Mouse (Mus musculus): ENCODE measurements around the gene Myoz1.
"Not testable (repeated sequence)": the region's sequence is repeated elsewhere in the genome, so short reads cannot be mapped to it uniquely, and the experiment has no call there.

Gene Myoz1

DNA sequence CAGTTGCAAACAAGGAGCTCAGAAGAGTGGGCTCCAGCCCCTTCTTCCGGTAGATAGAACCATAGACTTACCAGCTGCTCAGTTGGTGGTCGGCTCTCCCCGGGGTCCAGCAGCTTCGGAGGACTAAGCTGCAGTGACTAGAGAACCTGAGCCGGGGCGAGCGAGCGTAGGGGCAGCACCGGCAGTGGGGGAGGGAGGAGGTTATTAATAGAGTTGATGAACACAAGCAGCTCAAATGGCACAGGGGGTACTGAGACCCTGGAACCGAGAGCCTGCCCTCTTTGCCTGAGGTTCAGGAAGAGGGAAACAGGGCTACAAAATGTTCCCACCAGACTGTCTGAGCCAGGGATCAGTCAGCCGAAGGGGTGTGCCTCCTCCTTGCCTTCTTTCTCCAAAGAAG is at the start of gene Myoz1:
TSS of gene Myoz1 (minus strand) at position 180 of the 400 bp plus-strand sequence.
- no peak for DNase-seq (ENCODE audit: low read depth, low spot score)

DNA sequence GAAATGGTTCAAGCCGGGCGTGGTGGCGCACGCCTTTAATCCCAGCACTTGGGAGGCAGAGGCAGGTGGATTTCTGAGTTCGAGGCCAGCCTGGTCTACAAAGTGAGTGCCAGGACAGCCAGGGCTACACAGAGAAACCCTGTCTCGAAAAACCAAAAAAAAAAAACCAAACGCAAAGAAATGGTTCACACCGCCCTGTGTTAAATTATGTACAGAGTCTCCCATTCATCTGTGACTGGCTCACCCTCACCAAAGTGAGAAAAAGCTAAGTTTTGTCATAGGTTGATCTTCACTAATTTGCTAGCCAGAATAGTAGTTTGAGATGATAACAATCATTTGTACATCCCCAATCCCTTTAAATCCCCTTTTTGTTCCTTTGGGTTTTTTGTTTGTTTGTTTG is 47.1 kb upstream of the Myoz1 start:
- not testable (repeated sequence) for DNase-seq (ENCODE audit: low read depth, low spot score)

DNA sequence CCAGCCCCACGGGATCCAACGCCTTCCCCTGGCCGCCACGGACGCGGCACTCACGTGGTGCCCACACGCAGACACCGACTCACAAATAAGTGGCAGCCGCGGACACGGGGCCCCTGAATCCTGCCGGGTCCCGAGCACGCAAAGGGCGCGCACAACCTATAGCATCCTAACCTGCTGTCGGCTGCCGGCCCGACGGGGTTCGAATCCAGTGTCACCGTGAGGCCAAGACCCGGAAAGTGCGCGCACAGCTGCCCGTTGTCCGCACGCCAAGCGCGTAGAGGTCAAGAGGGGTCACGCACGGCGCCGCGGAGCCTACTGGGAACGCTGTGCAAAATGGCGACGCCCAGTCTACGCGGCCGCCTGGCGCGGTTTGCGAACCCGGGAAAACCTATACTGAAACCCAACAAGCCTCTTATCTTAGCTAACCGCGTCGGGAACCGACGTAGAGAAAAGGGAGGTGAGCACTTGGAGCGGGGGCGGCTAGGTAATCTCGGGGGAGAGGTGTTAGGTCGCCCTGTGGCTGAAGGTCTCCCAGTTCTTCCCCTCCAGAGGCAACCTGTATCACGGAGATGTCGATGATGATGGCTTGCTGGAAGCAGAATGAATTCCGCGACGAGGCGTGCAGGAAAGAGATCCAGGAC is 46.5 kb upstream of the Myoz1 start, which contains the start of gene Chchd1:
TSS of gene Chchd1 (plus strand) at position 266 of the 641 bp plus-strand sequence.
- peak; percentile 85 for DNase-seq (ENCODE audit: low read depth, low spot score)

DNA sequence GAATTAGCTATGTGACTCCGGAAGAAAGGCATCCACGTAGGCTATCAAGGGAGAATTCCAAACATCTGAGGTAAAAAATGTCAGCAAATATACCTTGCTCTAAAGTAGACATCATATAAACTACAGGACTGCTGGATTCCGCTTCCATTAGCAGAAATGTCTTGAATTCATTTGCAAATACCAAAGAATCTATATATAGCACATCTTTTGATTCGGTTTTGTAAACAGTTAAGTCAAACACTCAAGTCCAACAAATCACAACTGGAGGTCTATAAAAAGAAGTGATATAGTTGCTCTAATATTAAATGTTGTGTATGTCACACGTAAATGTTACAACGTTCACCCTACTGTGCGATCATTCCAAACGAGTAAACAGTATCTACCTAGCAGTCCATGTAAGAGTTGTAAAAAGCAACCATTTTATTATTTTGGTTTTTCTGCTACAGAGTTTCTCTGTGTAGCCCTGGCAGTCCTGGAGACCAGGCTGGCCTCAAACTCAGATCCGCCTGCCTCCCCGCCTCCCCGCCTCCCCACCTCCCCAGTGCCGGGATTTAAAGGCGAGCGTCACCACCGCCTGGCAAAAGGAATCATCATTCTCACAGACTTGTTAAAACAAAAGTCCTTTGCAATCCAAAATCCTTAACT is 45.9 kb upstream of the Myoz1 start:
- DNase-seq (ENCODE audit: low read depth, low spot score), result no peak

DNA sequence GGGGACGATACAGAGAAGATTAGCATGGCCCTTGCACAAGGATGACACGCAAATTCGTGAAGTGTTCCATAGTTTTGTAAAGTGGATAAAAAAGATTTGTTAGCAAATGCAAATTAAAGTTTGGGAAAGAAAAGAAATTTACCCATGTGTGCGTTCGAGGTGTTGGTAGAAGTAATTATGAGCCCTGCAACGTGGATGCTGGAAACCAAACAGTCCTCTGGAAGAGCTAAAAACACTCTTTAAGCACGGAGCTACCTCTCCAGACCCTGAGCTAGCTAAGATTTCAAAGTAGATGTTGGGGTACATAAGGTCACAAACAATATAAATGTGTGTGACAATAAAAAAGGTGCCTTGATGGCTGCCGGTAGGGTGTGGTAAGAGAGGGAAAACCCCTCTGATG is 45.2 kb upstream of the Myoz1 start:
- DNase-seq (ENCODE audit: low read depth, low spot score), result no peak

DNA sequence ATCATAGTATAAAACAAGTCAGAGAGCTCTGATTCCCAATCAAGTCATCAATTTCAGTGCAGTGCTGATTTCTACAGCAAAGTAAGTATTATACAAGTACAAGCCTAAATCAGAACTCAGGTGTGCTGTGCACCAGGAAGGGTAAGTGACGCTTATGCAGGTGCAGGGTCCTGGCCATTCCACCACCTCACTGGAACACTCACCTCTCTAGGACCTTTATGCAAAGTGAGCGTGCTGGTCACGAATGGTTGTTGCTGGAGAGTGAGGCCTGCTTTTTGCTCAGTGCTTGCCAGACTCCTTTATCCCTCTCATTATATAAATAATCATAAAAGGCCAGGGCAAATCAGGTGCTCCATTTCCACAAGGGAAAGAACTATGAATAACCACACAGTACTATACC is 44.0 kb upstream of the Myoz1 start:
- no peak for DNase-seq (ENCODE audit: low read depth, low spot score)

DNA sequence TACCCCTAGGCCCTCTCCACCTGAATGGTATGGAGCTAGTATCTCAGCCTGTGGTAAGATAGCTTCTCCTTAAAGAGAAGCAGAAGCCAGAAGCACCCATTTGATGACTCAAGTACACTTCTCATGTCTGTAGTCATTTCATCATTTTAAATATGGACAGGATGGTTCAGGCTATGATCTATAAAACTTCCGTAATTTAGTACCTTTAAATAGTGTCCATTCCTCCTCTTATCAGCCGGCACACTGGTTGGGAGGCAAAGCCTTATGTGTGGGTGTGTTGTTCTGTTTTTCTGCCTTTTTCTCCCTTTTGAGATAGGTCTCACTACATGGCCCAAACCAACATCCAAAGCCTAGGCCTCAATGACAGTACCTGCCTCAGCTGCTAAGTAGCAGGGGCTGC is 42.2 kb upstream of the Myoz1 start:
- DNase-seq (ENCODE audit: low read depth, low spot score), result no peak

DNA sequence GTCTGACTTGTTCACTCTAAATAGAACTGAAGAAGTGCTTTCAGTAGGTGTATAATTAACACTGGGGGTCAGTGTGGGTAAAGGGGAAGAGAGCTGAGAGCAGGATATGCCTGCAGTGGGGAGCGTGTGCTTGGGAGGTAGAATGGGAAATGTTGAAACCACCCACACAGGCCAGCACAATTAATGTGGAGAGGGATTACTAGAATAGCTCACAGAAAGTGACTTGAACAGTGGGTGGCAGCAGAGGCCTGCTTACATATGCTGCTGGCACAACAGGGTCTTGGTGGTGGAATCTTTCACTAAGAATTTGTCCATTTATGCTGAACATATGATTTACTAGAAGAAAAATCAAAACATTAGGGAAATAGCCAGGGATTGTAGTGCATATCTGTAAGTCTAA is 40.6 kb upstream of the Myoz1 start:
- no peak for DNase-seq (ENCODE audit: low read depth, low spot score)

DNA sequence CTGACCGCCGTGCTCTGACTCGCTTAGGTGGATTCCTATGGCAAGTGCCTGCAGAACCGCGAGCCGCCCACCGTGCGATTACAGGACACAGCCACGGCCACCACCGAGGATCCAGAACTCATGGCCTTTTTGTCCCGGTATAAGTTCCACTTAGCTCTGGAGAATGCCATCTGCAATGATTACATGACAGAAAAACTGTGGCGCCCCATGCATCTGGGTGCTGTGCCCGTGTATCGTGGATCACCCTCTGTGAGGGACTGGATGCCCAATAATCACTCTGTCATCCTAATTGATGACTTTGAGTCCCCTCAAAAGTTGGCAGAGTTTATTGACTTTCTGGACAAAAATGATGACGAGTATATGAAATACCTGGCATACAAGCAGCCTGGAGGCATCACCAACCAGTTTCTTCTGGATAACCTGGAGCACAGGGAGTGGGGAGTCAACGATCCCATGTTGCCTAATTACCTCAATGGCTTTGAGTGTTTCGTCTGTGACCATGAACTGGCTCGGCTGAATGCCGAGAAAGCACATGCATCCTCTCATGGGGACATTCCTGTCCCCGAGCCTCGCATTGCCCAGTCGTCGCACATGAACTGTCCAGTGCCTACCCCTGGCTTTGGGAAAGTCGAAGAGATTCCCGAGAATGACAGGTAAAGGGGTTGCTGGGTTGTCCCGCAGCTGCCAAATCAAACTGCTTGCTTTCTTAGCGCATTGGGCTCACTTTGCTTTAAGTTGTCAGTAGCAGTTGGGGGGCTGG is 39.6 kb upstream of the Myoz1 start:
- no peak for DNase-seq (ENCODE audit: low read depth, low spot score)

DNA sequence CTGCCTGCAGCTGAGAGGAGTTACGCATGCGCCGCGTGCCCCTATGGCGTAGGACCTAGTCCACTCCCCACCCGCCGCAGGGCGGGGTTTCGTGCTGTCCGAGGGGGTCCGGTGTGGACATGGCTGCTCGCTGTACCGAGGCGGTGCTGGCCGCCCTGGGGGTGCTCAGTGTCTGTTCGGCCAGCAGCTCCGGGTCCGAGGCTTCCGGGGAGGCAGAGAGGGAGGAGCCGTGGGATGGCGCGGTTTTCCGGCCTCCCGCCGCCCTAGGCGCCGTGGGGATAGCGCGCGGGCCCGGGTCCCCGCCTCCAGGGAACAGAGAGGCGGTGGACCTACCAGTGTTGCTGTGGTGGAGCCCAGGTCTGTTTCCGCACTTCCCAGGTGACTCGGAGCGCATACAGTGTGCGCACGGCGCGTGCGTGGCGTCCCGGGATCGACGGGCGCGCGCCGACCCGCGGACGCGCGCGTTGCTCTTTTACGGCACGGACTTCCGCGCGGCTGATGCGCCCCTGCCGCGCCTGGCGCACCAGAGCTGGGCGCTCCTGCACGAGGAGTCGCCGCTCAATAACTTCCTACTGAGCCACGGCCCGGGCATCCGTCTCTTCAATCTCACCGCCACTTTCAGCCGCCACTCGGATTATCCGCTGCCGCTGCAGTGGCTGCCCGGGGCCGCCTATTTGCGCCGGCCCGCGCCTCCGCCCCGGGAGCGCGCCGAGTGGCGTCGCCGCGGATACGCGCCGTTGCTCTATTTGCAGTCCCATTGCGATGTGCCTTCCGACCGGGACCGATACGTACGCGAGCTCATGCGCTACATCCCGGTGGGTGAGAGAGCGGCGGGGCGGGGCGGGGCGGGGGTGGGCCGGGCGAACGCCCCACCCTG is 38.8 kb upstream of the Myoz1 start, which contains the start of gene Fut11:
TSS of gene Fut11 (plus strand) at position 85 of the 877 bp plus-strand sequence.
- peak; percentile 74 for DNase-seq (ENCODE audit: low read depth, low spot score)

DNA sequence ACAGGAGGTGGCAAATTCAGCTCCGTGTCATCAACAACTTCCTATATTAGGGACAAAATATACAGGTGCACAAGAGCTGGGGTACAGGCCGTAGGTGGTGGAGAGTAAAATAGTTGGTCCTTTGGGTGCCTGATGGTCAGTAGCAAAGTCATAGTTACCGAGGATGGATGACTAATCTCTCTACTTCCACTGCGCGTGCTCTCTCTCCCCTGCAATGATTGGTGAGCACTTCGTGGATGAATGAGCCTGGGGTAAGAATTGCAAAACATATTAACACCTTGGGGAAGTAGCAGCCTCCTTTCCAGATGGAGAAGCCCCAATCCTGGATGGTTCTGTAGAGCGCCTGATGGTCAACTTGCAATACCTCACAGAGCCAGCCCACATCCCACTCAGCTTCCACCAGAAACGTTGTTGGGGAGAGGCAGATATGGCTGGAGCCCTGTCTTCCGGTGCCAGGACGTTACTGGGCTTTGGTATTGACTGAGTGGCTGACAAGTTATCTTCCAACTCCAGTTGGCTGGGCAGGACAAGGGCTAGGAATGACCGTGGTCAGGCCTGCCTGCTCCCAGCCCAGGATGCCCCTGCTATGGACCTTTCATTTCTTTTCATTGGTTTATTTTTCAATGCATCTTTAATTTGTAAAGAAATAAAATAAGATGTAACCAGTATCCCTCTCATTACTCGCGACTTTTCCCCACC is 38.0 kb upstream of the Myoz1 start:
- DNase-seq (ENCODE audit: low read depth, low spot score), result no peak

DNA sequence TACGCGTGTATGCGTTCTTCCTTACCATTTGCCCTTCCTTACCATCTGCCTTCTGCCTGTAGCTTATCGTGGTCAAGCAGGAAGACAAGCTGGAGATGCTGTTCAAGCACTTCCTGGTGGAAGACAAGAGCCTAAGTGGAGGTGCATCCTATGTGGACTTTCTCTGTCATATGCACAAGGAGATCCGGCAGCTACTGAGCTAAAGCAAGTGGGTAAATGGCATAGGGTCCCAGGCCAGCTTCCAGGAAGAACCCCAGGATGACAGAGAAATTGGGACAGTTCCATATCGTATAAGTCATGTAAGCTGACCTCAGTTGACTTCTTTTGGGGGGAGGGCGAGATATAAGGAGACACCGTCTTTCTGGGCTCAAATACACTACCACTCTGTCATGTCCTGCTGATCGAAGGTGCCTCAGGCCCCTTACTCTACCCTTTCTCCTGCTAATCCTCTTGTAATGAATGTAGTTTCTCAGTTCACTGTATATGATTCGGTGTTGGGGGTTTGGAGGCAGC is 37.3 kb upstream of the Myoz1 start:
- DNase-seq (ENCODE audit: low read depth, low spot score), result no peak

DNA sequence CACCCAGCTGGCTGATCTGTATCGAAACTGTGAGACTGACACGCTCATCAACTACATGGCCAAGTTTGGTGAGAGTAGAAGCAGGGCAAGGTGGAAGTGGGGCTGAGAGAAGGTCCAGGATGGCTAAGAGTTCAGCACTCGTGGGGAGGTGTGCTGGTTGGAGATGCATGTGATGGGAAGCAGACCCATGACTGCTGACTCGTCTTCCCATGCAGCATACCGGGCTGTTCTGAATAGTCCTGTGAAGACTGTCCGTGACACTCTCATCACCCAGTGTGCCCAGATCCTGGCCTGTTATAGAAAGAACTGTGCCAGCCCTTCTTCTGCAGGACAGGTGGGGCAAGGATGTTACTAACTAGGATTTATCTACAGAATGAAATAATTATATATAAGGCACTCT is 35.4 kb upstream of the Myoz1 start:
- no peak for DNase-seq (ENCODE audit: low read depth, low spot score)

DNA sequence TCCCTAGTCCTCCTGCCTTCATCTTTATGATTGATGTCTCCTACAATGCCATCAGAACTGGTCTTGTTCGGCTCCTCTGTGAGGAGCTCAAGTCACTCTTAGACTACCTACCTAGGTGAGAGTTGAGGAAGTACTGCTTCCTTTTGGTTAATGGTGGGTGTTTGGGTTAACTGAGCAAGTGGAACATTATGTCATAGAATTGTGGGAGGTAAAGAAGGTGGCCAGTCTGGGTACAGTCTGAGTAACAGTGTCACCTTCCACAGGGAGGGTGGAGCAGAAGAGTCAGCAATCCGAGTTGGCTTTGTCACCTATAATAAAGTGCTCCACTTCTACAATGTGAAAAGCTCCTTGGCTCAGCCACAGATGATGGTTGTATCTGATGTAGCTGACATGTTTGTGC is 32.7 kb upstream of the Myoz1 start:
- DNase-seq (ENCODE audit: low read depth, low spot score), result no peak

DNA sequence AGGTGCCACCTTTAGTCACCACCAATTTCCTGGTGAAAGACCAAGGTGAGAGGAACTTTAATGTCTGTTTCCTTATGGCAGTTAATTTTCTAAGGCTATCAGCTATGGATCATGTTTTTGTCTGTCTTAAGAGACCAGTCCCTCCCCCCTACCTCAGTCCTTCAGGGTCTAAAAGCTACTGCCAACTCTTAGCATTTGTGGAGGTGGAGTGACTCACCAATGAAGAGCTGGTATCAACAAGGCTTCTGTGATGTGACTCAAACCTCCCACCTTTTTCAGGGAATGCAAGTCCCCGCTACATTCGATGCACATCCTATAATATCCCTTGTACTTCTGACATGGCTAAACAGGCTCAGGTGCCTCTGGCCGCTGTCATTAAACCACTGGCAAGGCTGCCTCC is 30.2 kb upstream of the Myoz1 start:
- no peak for DNase-seq (ENCODE audit: low read depth, low spot score)

DNA sequence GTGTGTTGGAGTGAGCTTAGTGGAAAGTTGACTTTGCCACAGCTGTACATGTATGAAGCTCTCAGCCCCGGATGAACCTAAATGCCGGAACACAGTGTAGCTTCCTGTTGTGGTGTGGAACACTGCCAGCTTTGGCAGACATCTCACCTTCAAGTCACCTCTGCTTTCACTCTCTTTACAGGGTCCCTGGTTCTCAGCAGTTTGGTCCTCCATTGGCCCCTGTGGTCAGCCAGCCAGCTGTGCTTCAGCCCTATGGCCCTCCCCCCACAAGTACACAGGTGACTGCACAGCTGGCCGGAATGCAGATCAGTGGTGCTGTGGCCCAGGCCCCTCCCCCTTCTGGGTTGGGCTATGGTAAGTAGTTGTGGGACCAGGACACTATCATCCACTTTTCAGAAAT is 26.2 kb upstream of the Myoz1 start:
- no peak for DNase-seq (ENCODE audit: low read depth, low spot score)

DNA sequence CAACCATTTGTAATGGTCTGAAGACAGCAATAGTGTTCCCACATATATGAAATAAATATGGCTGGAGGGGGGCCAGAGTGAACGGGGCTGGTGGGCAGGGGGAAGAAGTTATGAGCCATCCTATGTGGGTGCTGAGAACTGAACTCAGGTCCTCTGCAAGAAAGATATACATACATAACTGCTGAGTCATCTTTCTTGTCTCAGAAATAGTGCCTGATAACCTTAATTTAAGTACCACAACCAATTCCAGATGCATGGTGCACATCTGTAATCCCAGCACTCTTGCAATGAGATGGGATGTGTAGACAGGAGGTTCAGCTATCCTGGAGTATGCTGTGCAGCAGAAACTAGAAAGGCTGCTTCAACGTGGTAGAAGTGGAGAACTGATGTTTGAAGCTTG is 25.4 kb upstream of the Myoz1 start:
- DNase-seq (ENCODE audit: low read depth, low spot score), result no peak

DNA sequence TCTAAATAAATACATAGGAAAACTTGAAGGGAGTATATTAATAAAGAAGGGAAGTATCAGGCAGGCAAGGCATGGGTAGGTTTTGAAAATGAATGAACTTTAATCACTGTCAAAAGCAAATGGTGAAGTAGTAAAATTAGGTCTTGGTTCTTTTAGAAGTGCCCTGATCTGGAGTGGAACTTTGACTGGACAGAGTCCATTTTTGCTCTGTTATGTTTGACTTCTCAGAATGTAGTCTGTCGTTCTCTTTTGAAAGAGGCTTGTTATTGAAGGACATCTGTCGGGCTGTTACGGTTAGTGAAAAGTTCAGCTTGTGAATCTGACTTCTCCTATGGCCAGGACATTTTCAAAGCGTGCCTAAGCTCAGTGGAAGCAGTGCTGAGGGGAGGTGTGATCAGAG is 21.6 kb upstream of the Myoz1 start:
- no peak for DNase-seq (ENCODE audit: low read depth, low spot score)

DNA sequence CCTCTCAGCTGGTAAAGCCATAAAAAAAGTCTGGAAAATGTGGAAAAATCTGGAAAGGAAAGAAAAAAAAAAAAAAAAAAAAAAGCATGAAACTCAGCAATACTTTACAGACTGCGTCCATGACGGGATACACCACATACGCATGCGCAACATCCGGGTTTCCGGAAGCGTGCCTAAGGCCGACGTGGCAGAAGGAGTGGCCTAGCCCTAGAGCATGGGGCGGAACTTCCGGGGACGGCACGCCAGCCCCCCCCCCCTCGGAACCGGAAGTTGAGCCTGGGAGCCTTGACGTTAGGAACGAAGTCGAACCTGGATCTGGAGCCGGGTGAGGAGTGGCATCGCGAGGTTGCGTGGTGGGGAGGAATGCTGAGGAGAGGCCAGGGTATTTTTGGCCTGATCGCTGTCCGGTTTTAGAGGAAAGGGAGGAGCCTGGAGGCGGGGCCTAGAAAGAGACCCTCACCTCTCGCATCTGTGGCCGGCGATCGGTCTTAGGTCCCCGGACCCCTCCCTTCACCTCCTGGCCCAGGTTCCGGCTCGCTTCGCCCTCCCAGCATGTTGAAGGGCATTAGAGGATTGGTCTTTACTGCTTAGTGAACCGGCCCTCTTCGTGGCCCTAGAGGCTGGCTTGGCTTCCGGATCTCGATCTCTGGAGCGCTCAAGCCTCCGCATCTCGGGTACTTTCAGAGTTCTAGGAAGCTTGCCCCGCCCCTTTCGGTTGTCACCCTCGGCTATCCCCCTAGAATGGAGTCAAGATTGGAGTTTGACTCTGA is 17.9 kb upstream of the Myoz1 start, which contains the start of gene Sec24c:
TSS of gene Sec24c (plus strand) at position 245 of the 770 bp plus-strand sequence.
- DNase-seq (ENCODE audit: low read depth, low spot score), result peak; percentile 99

DNA sequence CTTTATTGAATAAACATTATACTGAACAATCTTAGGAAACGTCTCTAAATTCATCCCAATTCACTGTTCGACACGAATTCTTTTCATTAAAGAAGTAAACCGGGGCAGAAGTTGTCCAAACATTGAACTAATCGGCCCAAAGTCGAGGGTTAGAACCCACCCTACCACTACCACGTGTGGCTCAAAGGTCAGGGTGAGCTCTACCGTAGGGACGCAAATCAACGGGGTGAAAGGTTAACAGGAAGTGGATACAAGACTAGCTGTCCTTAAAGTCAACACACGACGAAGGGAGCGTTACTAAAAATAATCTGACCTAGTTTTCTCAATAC is 17.4 kb upstream of the Myoz1 start:
- DNase-seq (ENCODE audit: low read depth, low spot score), result no peak

Measured in embryo, embryonic 11.5 days (tissue).